Mouse (Mus musculus) embryonic fibroblast, embryonic 13.5 days (primary cell): ENCODE results near the gene Fut11.

ENCODE experiments used
- CTCF ChIP-seq: IDR thresholded peaks from 2 replicates; pipeline ENCODE4 v1.5.1; 2011; ENCODE audit warnings: mild to moderate bottlenecking, control low read depth, low read length, moderate library complexity, borderline replicate concordance; ENCODE audit not compliant: insufficient read depth
- POLR2A ChIP-seq: IDR thresholded peaks from 2 replicates; pipeline ENCODE4 v1.6.1; 2011; ENCODE audit warnings: low read depth, mild to moderate bottlenecking, control low read depth, low read length, moderate library complexity

- TF ChIP-seq CTCF (no peak), POLR2A (no peak)
Measured at GRCm38 (mm10) chr14:20750503-20750902, 55.7 kb downstream of the Fut11 start.
